Comparison of ENCODE assay signal across 8 mouse cellular contexts in the genomic region with DNA sequence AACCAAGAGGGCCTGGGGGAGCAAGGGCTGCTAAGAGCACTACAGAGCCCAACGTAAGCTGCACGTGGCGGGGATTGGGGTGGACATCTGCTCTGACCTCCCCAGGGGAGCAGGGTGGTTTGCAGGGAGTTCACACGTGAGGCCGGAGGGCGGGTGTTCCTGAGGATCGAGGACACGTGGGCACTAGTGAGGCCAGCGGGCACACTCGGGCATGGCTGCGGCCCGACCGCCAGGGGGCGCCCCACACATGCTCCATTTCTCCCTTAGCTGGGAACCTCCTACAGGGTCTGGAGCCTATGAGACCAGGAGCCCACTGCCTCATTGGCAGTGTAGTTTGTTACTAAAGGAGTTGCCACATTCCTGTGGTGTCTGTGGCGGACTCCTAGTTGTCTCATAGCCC. TPM values are rescaled to one million over a fixed set of nuclear protein-coding genes. Genes with fewer than 3 reads are reported as not detected.
A peak's percentile ranks its signal among the peaks of the same experiment; 100 is the strongest.
DNase-seq lines count a peak whose midpoint lies in the region; ATAC-seq and TF ChIP-seq lines count a peak whose summit lies in the region.

No protein-coding gene starts in this region.

- peaks cover 96% of the 10 kb centered on the region for H3K27me3 ChIP-seq in liver, embryonic 11.5 days (replicated peaks; ENCODE audit: control insufficient read depth, insufficient read depth, low read length)
- peaks cover 85% of the 10 kb centered on the region for H3K27me3 ChIP-seq in neural tube, embryonic 13.5 days

- peak; percentile 58 for TF ChIP-seq CTCF in cortical plate, adult 2 months (IDR thresholded peaks at IDR 0.05; ENCODE audit: extremely low read depth, insufficient read depth, low read length)

- no peak overlapping the region for H3K4me3 ChIP-seq in cortical plate, adult 2 months (ENCODE audit: insufficient read depth, low read length)
- peak overlapping the region; percentile 19; the same call in 1 of the 2 replicates for H3K4me3 ChIP-seq in liver, embryonic 11.5 days (ENCODE audit: low read depth, low read length)
- H3K4me3 ChIP-seq in neural tube, embryonic 13.5 days = no peak overlapping the region

- H3K36me3 ChIP-seq in liver, embryonic 11.5 days (ENCODE audit: control insufficient read depth, insufficient read depth, low read length) = no peaks in the 10 kb centered on the region
- no peaks in the 10 kb centered on the region for H3K36me3 ChIP-seq in neural tube, embryonic 13.5 days

- peak; percentile 69 for ATAC-seq in granulocyte monocyte progenitor cell, adult 5-6 weeks (replicated peaks; ENCODE audit: poor library complexity, severe bottlenecking)
- peak; percentile 48; the same call in 1 of the 2 replicates for ATAC-seq in liver, embryonic 11.5 days (replicated peaks; ENCODE audit: low FRiP score)
- ATAC-seq in neural tube, embryonic 13.5 days (ENCODE audit: low read depth) = peak; percentile 42; the same call in 1 of the 2 replicates

- no peak overlapping the region for H3K27ac ChIP-seq in cortical plate, adult 2 months (ENCODE audit: insufficient read depth, low read length)
- no peak overlapping the region for H3K27ac ChIP-seq in liver, embryonic 11.5 days (ENCODE audit: low read depth, low read length)
- no peak overlapping the region for H3K27ac ChIP-seq in neural tube, embryonic 13.5 days (replicated peaks)

- H3K9me3 ChIP-seq in liver, embryonic 11.5 days (ENCODE audit: control insufficient read depth, low read length) = no peaks in the 10 kb centered on the region
- H3K9me3 ChIP-seq in neural tube, embryonic 13.5 days = no peaks in the 10 kb centered on the region

- peak overlapping the region; percentile 11 for H3K4me2 ChIP-seq in liver, embryonic 11.5 days
- no peak overlapping the region for H3K4me2 ChIP-seq in neural tube, embryonic 13.5 days

- DNase-seq in 3T3-L1 (ENCODE audit: low read depth, low spot score) (peak; percentile 32), R1 (ENCODE audit: low read depth, low spot score) (peak; percentile 76)
- DNase-seq in kidney, postnatal 10 days = peak; percentile 87
- DNase-seq in liver, embryonic 11.5 days (ENCODE audit: low spot score) = peak; percentile 86
- DNase-seq in thymus, postnatal 10 days (ENCODE audit: low spot score in 2 of 2) = peak; percentile 48 to 78

- no peak for TF ChIP-seq POLR2A in cortical plate, adult 2 months (IDR thresholded peaks at IDR 0.05; ENCODE audit: extremely low read depth, insufficient read depth, low read length)

- H3K4me1 ChIP-seq in cortical plate, adult 2 months (ENCODE audit: control insufficient read depth, insufficient read depth, low read length) = 0 out of 2 replicates have a peak, but pooled peaks cover 1% of the 10 kb centered on the region
- peaks cover 37% of the 10 kb centered on the region for H3K4me1 ChIP-seq in liver, embryonic 11.5 days (replicated peaks; ENCODE audit: control insufficient read depth, insufficient read depth, low read length)
- peaks cover 65% of the 10 kb centered on the region for H3K4me1 ChIP-seq in neural tube, embryonic 13.5 days (replicated peaks)

- 5% methylated on average over 15 of the region's 15 CpGs for WGBS in liver, embryonic 11.5 days
- WGBS in neural tube, embryonic 13.5 days = 7% methylated on average over 15 of the region's 15 CpGs

- no peak overlapping the region for H3K9ac ChIP-seq in liver, embryonic 11.5 days (ENCODE audit: low read depth, low read length)
- H3K9ac ChIP-seq in neural tube, embryonic 13.5 days = no peak overlapping the region

RNA-seq across cellular contexts. Expression of gene Tmem200b, which starts 5.1 kb away (rescaled TPM):
- polyA plus RNA-seq in cortical plate, adult 2 months (2012; rRNA removed) = 6.2 and 9.0 TPM in 2 replicates
- total RNA-seq in granulocyte monocyte progenitor cell, adult 5-6 weeks (2014; fragmentation: Nextera tagmentation) = not detected in 2 replicates
- total RNA-seq in granulocyte monocyte progenitor cell, adult 5-6 weeks (2017) = not detected in 2 replicates
- 0.78 and 1.2 TPM in 2 replicates for polyA plus RNA-seq in liver, embryonic 11.5 days (2014; fragmentation: Nextera tagmentation; extraction: Ambion mirVana)
- polyA plus RNA-seq in neural tube, embryonic 13.5 days (2015; fragmentation: Nextera tagmentation; extraction: Ambion mirVana) = 0.14 and 0.29 TPM in 2 replicates

RNA-seq across cellular contexts. Expression of gene Srsf4, which starts 43.0 kb away (rescaled TPM):
- 67.9 and 71.5 TPM in 2 replicates for polyA plus RNA-seq in cortical plate, adult 2 months (2012; rRNA removed)
- 62.0 and 78.5 TPM in 2 replicates for total RNA-seq in granulocyte monocyte progenitor cell, adult 5-6 weeks (2014; fragmentation: Nextera tagmentation)
- total RNA-seq in granulocyte monocyte progenitor cell, adult 5-6 weeks (2017) = 66.8 and 72.4 TPM in 2 replicates
- 113 and 118 TPM in 2 replicates for polyA plus RNA-seq in liver, embryonic 11.5 days (2014; fragmentation: Nextera tagmentation; extraction: Ambion mirVana)
- polyA plus RNA-seq in neural tube, embryonic 13.5 days (2015; fragmentation: Nextera tagmentation; extraction: Ambion mirVana) = 109 and 135 TPM in 2 replicates

Comparison
In these comparisons a context has a peak if more than half of its experiments do, and no peak if none do; other contexts are left out.
1. DNase-seq: peak in every context shown above with its lines; median percentile 87 in kidney, postnatal 10 days; 86 in liver, embryonic 11.5 days; 76 in R1; 63 in thymus, postnatal 10 days; 32 in 3T3-L1.